Mouse (Mus musculus): Measurements from ENCODE around the gene Tlr3. TPM values are rescaled to one million over a fixed set of nuclear protein-coding genes. Genes with fewer than 3 reads are reported as not detected.

The Tlr3 gene
- polyA plus RNA-seq, 1 experiment from 2014 or later = 0.93 TPM

DNA sequence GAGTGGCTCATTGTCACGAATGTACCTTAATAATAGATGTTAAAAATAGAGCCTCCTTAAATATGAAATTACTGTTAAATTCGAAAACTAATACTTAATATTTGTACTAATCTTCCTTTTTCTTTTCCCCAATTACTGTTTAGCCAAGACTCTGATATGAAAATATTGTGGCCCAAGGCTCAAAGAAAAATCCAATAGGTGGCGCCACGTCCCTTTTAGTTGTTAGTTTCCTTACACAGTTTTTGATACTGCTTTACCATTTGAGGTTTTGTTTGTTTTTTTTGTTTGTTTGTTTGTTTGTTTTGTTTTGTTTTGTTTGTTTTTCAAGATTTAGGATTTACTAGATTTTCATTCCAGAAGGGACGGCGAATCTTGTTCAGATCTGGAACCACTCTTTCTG is 48.6 kb downstream of the Tlr3 start:
- no peaks in the 10 kb centered on the region for H3K4me1 ChIP-seq (replicated peaks; ENCODE audit: control insufficient read depth, insufficient read depth, low read length)
- no peak overlapping the region for H3K9ac ChIP-seq (ENCODE audit: low read depth, low read length)
- peak; percentile 60 for TF ChIP-seq CTCF (IDR thresholded peaks at IDR 0.05; ENCODE audit: low read depth)
- H3K27ac ChIP-seq (ENCODE audit: low read depth, low read length) = no peak overlapping the region
- 72% methylated on average over 6 of the region's 6 CpGs for WGBS
- H3K9me3 ChIP-seq (ENCODE audit: control insufficient read depth) = no peaks in the 10 kb centered on the region
- no peak overlapping the region for H3K4me2 ChIP-seq (replicated peaks; ENCODE audit: low read depth)
- no peak for ATAC-seq
- H3K27me3 ChIP-seq (replicated peaks; ENCODE audit: control insufficient read depth, insufficient read depth, low read length) = no peaks in the 10 kb centered on the region
- no peak overlapping the region for H3K4me3 ChIP-seq (ENCODE audit: low read depth, low read length)
- H3K36me3 ChIP-seq (ENCODE audit: control insufficient read depth, insufficient read depth) = no peaks in the 10 kb centered on the region

GRCm38 (mm10) chr8:45359091-45359605 is 51.7 kb downstream of the Tlr3 start:
- Histone ChIP-seq H3K9me3 (ENCODE audit: control insufficient read depth) (no peaks in the 10 kb centered on the region), H3K27me3 (replicated peaks; ENCODE audit: control insufficient read depth, insufficient read depth, low read length) (no peaks in the 10 kb centered on the region), H3K4me3 (ENCODE audit: low read depth, low read length) (peak overlapping the region; percentile 62), H3K4me2 (replicated peaks; ENCODE audit: low read depth) (peak overlapping the region; percentile 95), H3K9ac (ENCODE audit: low read depth, low read length) (no peak overlapping the region), H3K36me3 (ENCODE audit: control insufficient read depth, insufficient read depth) (no peaks in the 10 kb centered on the region), H3K27ac (ENCODE audit: low read depth, low read length) (no peak overlapping the region), H3K4me1 (replicated peaks; ENCODE audit: control insufficient read depth, insufficient read depth, low read length) (no peaks in the 10 kb centered on the region)
- 78% methylated on average over 6 of the region's 6 CpGs for WGBS
- ATAC-seq = no peak
- TF ChIP-seq CTCF (IDR thresholded peaks at IDR 0.05; ENCODE audit: low read depth) = peak; percentile 53

DNA sequence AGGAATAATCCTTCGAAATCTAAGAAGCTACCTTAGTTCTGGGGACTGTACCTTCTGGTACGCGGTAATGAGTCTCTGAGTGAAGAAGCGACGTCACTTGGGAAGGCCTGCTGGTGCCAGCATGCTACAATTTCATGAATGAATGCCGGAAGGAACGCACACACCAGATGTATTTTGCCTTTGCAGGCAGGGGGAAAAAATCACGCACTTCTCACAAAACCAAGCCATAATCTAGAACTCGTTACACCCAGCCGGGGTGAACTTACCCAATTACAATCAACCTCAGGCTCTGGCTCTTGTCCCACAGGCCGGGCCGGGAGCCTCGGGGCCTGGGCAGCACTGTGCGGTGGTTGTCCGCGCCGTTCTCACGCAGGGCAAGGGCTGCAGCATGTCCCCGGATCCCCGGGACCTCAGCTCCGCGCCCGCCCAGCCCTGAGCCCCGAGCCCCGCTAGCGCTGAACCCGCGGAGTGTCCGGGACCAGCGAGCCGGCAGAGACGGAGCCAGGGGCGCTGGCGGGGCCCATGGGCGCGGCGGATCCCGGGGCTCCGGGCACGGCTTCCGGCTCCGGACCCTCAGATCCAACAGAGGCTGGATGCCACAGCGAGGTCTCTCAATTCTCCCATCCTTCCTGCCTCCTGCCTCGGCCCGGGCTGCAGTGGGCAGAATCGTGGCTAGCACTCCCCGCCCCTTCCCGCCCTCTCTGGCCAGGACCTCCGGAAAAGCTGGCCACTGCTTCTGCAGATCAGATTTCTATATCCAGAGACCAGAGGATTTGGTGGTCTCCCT is 52.6 kb downstream of the Tlr3 start:
- no peaks in the 10 kb centered on the region for H3K9me3 ChIP-seq (ENCODE audit: control insufficient read depth)
- no peak overlapping the region for H3K27ac ChIP-seq (ENCODE audit: low read depth, low read length)
- peak overlapping the region; percentile 67 for H3K9ac ChIP-seq (ENCODE audit: low read depth, low read length)
- peak overlapping the region; percentile 95 for H3K4me2 ChIP-seq (replicated peaks; ENCODE audit: low read depth)
- no peaks in the 10 kb centered on the region for H3K36me3 ChIP-seq (ENCODE audit: control insufficient read depth, insufficient read depth)
- TF ChIP-seq CTCF (IDR thresholded peaks at IDR 0.05; ENCODE audit: low read depth) = no peak
- WGBS = 3% methylated on average over 49 of the region's 49 CpGs
- no peaks in the 10 kb centered on the region for H3K4me1 ChIP-seq (replicated peaks; ENCODE audit: control insufficient read depth, insufficient read depth, low read length)
- H3K27me3 ChIP-seq (replicated peaks; ENCODE audit: control insufficient read depth, insufficient read depth, low read length) = no peaks in the 10 kb centered on the region
- ATAC-seq = peak; percentile 45
- H3K4me3 ChIP-seq (ENCODE audit: low read depth, low read length) = peak overlapping the region; percentile 62

GRCm38 (mm10) chr8:45355809-45356208 is 55.1 kb downstream of the Tlr3 start:
- TF ChIP-seq CTCF (IDR thresholded peaks at IDR 0.05; ENCODE audit: low read depth) = no peak
- H3K36me3 ChIP-seq (ENCODE audit: control insufficient read depth, insufficient read depth) = no peaks in the 10 kb centered on the region; the same call in 1 of the 2 replicates
- no peaks in the 10 kb centered on the region for H3K9me3 ChIP-seq (ENCODE audit: control insufficient read depth)
- H3K4me1 ChIP-seq (replicated peaks; ENCODE audit: control insufficient read depth, insufficient read depth, low read length) = no peaks in the 10 kb centered on the region
- no peak for ATAC-seq
- no peak overlapping the region for H3K4me3 ChIP-seq (ENCODE audit: low read depth, low read length)
- H3K9ac ChIP-seq (ENCODE audit: low read depth, low read length) = no peak overlapping the region
- 76% methylated on average over 6 of the region's 6 CpGs for WGBS
- H3K27ac ChIP-seq (ENCODE audit: low read depth, low read length) = no peak overlapping the region
- H3K4me2 ChIP-seq (replicated peaks; ENCODE audit: low read depth) = no peak overlapping the region
- no peaks in the 10 kb centered on the region for H3K27me3 ChIP-seq (replicated peaks; ENCODE audit: control insufficient read depth, insufficient read depth, low read length)

Other genes starting within 250 kb of the Tlr3 start
- not detected in 2 replicates for gene F11, start 149.0 kb downstream of the Tlr3 start, polyA plus RNA-seq (2015; fragmentation: Nextera tagmentation; extraction: Ambion mirVana)
- gene Klkb1, start 116.2 kb downstream of the Tlr3 start, polyA plus RNA-seq (2015; fragmentation: Nextera tagmentation; extraction: Ambion mirVana) = not detected in 2 replicates
- not detected in 2 replicates for gene Gm45753, start 102.6 kb downstream of the Tlr3 start, polyA plus RNA-seq (2015; fragmentation: Nextera tagmentation; extraction: Ambion mirVana)
- 2.2 and 2.4 TPM in 2 replicates for gene Cyp4v3, start 77.9 kb downstream of the Tlr3 start, polyA plus RNA-seq (2015; fragmentation: Nextera tagmentation; extraction: Ambion mirVana)
- gene Fam149a, start 28.8 kb downstream of the Tlr3 start, polyA plus RNA-seq (2015; fragmentation: Nextera tagmentation; extraction: Ambion mirVana) = 3.1 and 3.5 TPM in 2 replicates
- gene Sorbs2, start 96.7 kb upstream of the Tlr3 start, polyA plus RNA-seq (2015; fragmentation: Nextera tagmentation; extraction: Ambion mirVana) = 16.0 and 16.2 TPM in 2 replicates

All from intestine, postnatal 0 days (tissue).